Mouse (Mus musculus): Measurements from ENCODE around the gene Tmem238.

DNA sequence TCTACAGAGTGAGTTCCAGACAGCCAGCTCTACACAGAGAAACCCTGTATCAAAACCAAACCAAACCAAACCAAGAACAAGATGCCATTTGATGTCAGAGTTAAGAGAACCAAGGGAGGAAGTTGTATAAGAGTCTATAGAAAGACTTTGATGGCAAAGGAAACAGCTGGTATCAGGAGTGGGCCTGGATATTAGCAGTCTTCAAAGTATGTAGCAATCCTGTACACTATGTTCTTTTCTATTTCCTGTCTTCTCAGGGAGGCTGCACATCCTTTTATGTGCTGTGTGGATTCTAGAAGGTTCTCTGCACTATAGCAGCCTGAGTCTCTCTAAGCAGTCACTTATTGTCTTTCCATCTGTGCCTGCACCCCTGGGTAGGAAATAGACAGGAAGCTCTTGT is 27.1 kb upstream of the Tmem238 start:
- TF ChIP-seq EP300 (IDR thresholded peaks at IDR 0.05; ENCODE audit: insufficient read depth, low read depth, low read length) = no peak
- TF ChIP-seq CTCF (IDR thresholded peaks at IDR 0.05) = no peak
